Mouse (Mus musculus) myocyte (in vitro differentiated cells): ENCODE data around the gene Camk2d. TPM values are rescaled to one million over a fixed set of nuclear protein-coding genes. Genes with fewer than 3 reads are reported as not detected.

Experiments
- H3K27me3 ChIP-seq: one replicate; pipeline ENCODE4 v1.6.1; 2011; ENCODE audit not compliant: control insufficient read depth, insufficient read depth, insufficient read length
- H3K36me3 ChIP-seq: one replicate; pipeline ENCODE4 v1.6.1; 2011; ENCODE audit not compliant: control insufficient read depth, insufficient read depth
- H3K4me2 ChIP-seq: one replicate; pipeline ENCODE4 v1.6.1; 2011; ENCODE audit warnings: low read depth, control low read depth
- H3K4me3 ChIP-seq: one replicate; pipeline ENCODE4 v1.5.1; 2011; ENCODE audit warnings: mild to moderate bottlenecking, control low read depth, moderate library complexity
- H3K79me2 ChIP-seq: one replicate; pipeline ENCODE4 v1.6.1; 2011; ENCODE audit not compliant: control insufficient read depth, insufficient read depth
- H3ac ChIP-seq: one replicate; pipeline ENCODE4 v1.6.1; 2011; ENCODE audit not compliant: control insufficient read depth, insufficient read length
- CEBPB ChIP-seq: IDR thresholded peaks from 2 replicates; pipeline ENCODE4 v1.6.1; 2011; ENCODE audit warnings: mild to moderate bottlenecking, moderate library complexity; ENCODE audit not compliant: poor library complexity, insufficient read depth, severe bottlenecking
- E2F4 ChIP-seq: IDR thresholded peaks from one replicate; pipeline ENCODE4 v1.6.1; 2011; ENCODE audit warnings: mild to moderate bottlenecking, control low read depth, moderate library complexity; ENCODE audit not compliant: insufficient read depth
- MAX ChIP-seq: IDR thresholded peaks from one replicate; pipeline ENCODE4 v1.6.1; 2011; ENCODE audit warnings: low read depth, mild to moderate bottlenecking, control low read depth
- MYOD1 ChIP-seq, 3 experiments: IDR thresholded peaks; one replicate each; pipeline ENCODE4 v1.6.1; 2011; ENCODE audit warnings: control low read depth in 2 of 3, low read depth in 2 of 3, mild to moderate bottlenecking in 2 of 3, moderate library complexity in 1 of 3; ENCODE audit not compliant: insufficient read length in 2 of 3, control insufficient read depth in 1 of 3
- MYOG ChIP-seq, 3 experiments: IDR thresholded peaks; one replicate each; pipeline ENCODE4 v1.6.1; 2011; ENCODE audit warnings: control low read depth in 2 of 3, low read depth in 2 of 3, mild to moderate bottlenecking in 2 of 3; ENCODE audit not compliant: insufficient read length in 2 of 3, control insufficient read depth in 1 of 3, insufficient read depth in 1 of 3
- POLR2A ChIP-seq: IDR thresholded peaks from one replicate; pipeline ENCODE4 v1.6.1; 2011; ENCODE audit warnings: low read depth, mild to moderate bottlenecking, control low read depth, moderate library complexity; ENCODE audit not compliant: insufficient read length
- POLR2AphosphoS2 ChIP-seq: IDR thresholded peaks from one replicate; pipeline ENCODE4 v1.6.1; 2011; ENCODE audit warnings: low read depth, control low read depth; ENCODE audit not compliant: insufficient read length
- REST ChIP-seq: IDR thresholded peaks from one replicate; pipeline ENCODE4 v1.6.1; 2011; ENCODE audit warnings: mild to moderate bottlenecking, control low read depth, moderate library complexity; ENCODE audit not compliant: insufficient read depth, insufficient read length
- SRF ChIP-seq: IDR thresholded peaks from one replicate; pipeline ENCODE4 v1.6.1; 2011; ENCODE audit warnings: low read depth; ENCODE audit not compliant: control insufficient read depth, insufficient read length
- TCF12 ChIP-seq: IDR thresholded peaks from one replicate; pipeline ENCODE4 v1.6.1; 2011; ENCODE audit warnings: mild to moderate bottlenecking, control low read depth; ENCODE audit not compliant: poor library complexity, insufficient read depth, severe bottlenecking
- TCF3 ChIP-seq: IDR thresholded peaks from one replicate; pipeline ENCODE4 v1.6.1; 2011; ENCODE audit warnings: low read depth, control low read depth; ENCODE audit not compliant: insufficient read length
- USF1 ChIP-seq: IDR thresholded peaks from one replicate; pipeline ENCODE4 v1.6.1; 2011; ENCODE audit warnings: low read depth, mild to moderate bottlenecking, control low read depth, moderate library complexity
- polyA plus RNA-seq: library from polyadenylated mRNA; unstranded; fragments of >200 nt; fragmentation: generic; extraction: Trizol; gene quantifications from one replicate; pipeline ENCODE4 v1.2.1, GENCODE M21; 2012; ENCODE audit warnings: missing spikeins

Gene Camk2d
- polyA plus RNA-seq, 1 experiment: 22.1 TPM

DNA sequence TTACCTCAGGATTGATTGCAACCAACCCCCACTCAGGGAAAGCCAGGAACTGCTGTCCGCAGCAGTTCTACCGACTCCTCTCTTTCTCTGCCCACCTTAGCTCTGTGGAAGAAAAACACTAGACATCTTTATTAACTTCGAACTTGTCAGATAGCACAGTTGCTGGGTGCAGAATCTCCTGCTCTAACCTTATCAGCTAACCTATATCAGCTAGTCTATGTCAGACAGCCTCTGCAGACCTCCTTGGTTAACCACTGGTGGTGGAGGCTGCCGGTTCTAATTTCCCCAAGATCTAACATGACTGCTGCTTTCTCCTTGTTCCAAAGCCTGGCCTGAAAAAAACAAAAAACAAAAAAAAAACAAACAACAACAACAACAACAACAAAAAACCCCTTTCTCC, 85.9 kb downstream of the Camk2d start:
- TF ChIP-seq USF1: no peak
- no peak for TF ChIP-seq TCF3
- no peak for TF ChIP-seq CEBPB
- TF ChIP-seq TCF12: no peak
- TF ChIP-seq REST: no peak
- TF ChIP-seq MYOD1 (IDR thresholded peaks at IDR 0.05; ENCODE audit: control insufficient read depth in 1 of 3, insufficient read length in 2 of 3, low read depth in 2 of 3): no peak
- no peak for TF ChIP-seq MYOG (IDR thresholded peaks at IDR 0.05; ENCODE audit: control insufficient read depth in 1 of 3, insufficient read depth in 1 of 3, insufficient read length in 2 of 3, low read depth in 2 of 3)
- no peak for TF ChIP-seq MAX
- TF ChIP-seq SRF: no peak
- TF ChIP-seq POLR2A: no peak
- TF ChIP-seq POLR2AphosphoS2: no peak
- TF ChIP-seq E2F4: no peak
- H3K79me2 ChIP-seq: peaks cover 13% of the 10 kb centered on the region
- no peak overlapping the region for H3K4me3 ChIP-seq
- H3K4me2 ChIP-seq: no peak overlapping the region
- no peak overlapping the region for H3ac ChIP-seq
- H3K36me3 ChIP-seq: no peaks in the 10 kb centered on the region
- H3K27me3 ChIP-seq: no peaks in the 10 kb centered on the region

DNA sequence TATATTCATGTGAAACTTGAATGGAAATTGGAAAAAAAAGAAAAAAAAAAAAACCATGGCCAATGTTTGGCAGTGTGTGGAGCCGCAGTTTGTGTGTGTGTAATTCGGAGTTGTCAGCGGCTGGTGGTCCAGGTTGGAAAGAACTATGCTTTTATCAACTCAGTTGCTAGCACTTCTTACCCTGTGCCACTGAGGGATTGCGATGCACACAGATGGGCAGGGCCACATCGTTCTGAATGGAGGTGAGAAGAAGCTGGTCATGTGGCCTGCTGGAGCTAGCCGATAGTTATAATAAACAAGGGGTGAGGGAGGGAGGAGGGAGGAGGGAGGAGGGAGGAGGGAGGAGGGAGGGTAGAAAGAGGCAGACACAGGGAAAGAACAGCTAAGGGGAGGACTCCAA, 89.3 kb downstream of the Camk2d start:
- Histone ChIP-seq H3K27me3 (no peaks in the 10 kb centered on the region), H3K36me3 (no peaks in the 10 kb centered on the region), H3K4me3 (no peak overlapping the region), H3ac (no peak overlapping the region), H3K4me2 (no peak overlapping the region), H3K79me2 (peaks cover 7% of the 10 kb centered on the region)
- TF ChIP-seq MYOG (IDR thresholded peaks at IDR 0.05; ENCODE audit: control insufficient read depth in 1 of 3, insufficient read depth in 1 of 3, insufficient read length in 2 of 3, low read depth in 2 of 3) (no peak), POLR2A (no peak), MYOD1 (IDR thresholded peaks at IDR 0.05; ENCODE audit: control insufficient read depth in 1 of 3, insufficient read length in 2 of 3, low read depth in 2 of 3) (no peak), MAX (no peak), POLR2AphosphoS2 (no peak), TCF3 (no peak), CEBPB (no peak), REST (no peak), E2F4 (no peak), SRF (no peak)

DNA sequence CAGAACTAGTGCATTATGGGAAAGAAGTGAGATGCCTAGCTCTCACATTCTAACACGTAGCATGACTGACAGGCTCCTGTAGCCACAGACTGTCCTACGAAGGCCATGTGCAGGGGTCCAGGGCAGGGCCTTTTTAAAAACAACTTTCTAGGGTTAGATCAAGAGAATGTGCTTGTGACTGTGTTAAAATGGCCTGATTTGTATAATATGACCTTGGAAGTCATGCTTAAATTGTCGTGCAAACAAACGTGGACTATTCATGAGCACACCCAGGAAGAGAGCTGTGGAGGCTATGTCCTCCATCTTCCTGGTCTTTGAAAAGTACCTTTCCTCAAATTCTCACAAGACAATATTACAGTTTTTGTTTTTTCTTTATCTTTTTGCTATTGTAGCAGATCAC, 91.0 kb downstream of the Camk2d start:
- peaks cover 14% of the 10 kb centered on the region for H3K79me2 ChIP-seq
- H3K27me3 ChIP-seq: no peaks in the 10 kb centered on the region
- H3K4me2 ChIP-seq: no peak overlapping the region
- TF ChIP-seq POLR2AphosphoS2 (no peak), POLR2A (no peak), E2F4 (no peak), MYOD1 (IDR thresholded peaks at IDR 0.05; ENCODE audit: control insufficient read depth in 1 of 3, insufficient read length in 2 of 3, low read depth in 2 of 3) (no peak), USF1 (no peak), TCF12 (no peak)
- no peaks in the 10 kb centered on the region for H3K36me3 ChIP-seq
- H3ac ChIP-seq: no peak overlapping the region
- no peak overlapping the region for H3K4me3 ChIP-seq

DNA sequence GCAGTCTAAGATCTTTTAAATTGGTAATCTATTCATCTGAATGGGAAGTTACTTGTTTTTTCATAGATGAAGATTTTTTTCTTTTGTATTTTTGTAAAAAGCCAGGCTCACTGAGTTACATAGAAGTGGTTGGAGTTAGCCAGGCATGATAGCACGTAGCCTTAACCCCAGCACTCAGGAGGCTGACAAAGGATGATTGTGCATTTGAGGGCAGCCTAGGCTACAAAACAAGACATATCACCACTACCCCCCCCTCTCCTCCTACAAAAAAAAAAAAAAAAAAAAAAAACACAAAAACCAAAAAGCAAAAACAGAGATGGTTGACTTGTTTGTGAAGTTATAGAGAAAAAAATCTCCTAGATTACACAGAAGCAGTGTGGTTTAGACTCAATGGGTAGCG, 92.4 kb downstream of the Camk2d start:
- Histone ChIP-seq H3K36me3 (no peaks in the 10 kb centered on the region), H3K4me3 (no peak overlapping the region)
- TF ChIP-seq MYOG (IDR thresholded peaks at IDR 0.05; ENCODE audit: control insufficient read depth in 1 of 3, insufficient read depth in 1 of 3, insufficient read length in 2 of 3, low read depth in 2 of 3): no peak
- TF ChIP-seq REST: no peak
- no peak for TF ChIP-seq MAX
- no peak for TF ChIP-seq E2F4
- TF ChIP-seq TCF12: no peak
- no peak for TF ChIP-seq SRF
- TF ChIP-seq POLR2A: no peak
- TF ChIP-seq CEBPB: no peak
- TF ChIP-seq TCF3: no peak
- TF ChIP-seq MYOD1 (IDR thresholded peaks at IDR 0.05; ENCODE audit: control insufficient read depth in 1 of 3, insufficient read length in 2 of 3, low read depth in 2 of 3): no peak
- no peak for TF ChIP-seq USF1
- no peak for TF ChIP-seq POLR2AphosphoS2

DNA sequence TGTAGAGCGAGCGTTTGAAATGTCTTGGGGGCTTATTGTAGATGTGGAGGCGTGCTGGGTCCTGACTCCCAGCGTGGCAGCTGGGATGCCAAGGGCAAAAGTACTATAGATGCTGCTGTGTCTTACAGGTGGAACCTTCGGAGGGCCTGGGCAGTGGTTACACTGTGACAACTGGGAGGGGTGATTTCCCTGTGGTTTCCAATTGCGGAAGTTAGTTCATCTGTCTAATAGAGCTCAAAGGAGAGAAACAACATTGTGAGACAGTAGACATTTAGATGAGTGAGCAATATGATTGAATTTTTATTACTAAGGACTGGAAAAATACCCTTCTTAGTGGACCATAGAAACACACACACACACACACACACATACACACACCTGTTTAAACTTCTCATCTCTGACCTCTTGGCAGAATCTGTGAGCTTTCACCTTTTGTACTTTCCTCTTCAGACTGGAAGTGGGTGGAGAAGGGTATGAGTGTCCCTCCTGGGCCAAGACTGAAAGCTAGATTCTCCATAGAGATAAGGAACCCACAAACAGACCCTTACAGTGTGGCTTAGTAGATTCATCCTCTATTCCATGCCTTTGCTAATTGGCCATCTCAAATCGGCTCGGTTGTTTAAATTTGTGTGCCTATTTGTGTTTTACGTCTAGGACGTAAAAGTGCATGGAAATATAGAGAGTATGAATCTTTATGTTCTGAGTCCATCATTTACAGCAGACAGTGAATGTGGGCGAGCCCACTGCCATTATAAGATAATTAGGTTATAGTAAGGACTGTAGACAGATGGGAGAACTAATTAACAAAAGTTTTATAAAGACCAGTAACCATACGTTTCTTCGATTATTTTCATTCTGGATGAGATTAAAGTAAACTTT, 94.8 kb downstream of the Camk2d start:
- TF ChIP-seq POLR2A: no peak
- TF ChIP-seq TCF3: no peak
- no peak for TF ChIP-seq SRF

More for the DNA sequence above, 92.4 kb downstream of the Camk2d start:
- Histone ChIP-seq H3K4me2 (no peak overlapping the region), H3ac (no peak overlapping the region), H3K79me2 (peaks cover 21% of the 10 kb centered on the region), H3K27me3 (no peaks in the 10 kb centered on the region)

More for the DNA sequence above, 94.8 kb downstream of the Camk2d start:
- Histone ChIP-seq H3K4me3 (no peak overlapping the region), H3ac (no peak overlapping the region), H3K27me3 (no peaks in the 10 kb centered on the region), H3K4me2 (no peak overlapping the region), H3K79me2 (peaks cover 27% of the 10 kb centered on the region), H3K36me3 (no peaks in the 10 kb centered on the region)
